Mouse (Mus musculus) mouse embryonic stem cell (cell line): Measurements from ENCODE around the gene Slc46a1.

Source experiments
- in situ Hi-C, 2 experiments: fragments of 300-500 bp; cut with MboI; formaldehyde crosslinking; loops; 1 replicate in 1 of 2; 3 replicates in 1 of 2; pipeline ENCODE4 v1.14.3; 2019 to 2020; ENCODE audit warnings: low sequenced_read_pairs in 2 of 2, low pct_unique_long_range_greater_than_20kb in 1 of 2, mixed read lengths in 1 of 2; ENCODE audit not compliant: unreplicated experiment in 1 of 2

The Slc46a1 gene

DNA sequence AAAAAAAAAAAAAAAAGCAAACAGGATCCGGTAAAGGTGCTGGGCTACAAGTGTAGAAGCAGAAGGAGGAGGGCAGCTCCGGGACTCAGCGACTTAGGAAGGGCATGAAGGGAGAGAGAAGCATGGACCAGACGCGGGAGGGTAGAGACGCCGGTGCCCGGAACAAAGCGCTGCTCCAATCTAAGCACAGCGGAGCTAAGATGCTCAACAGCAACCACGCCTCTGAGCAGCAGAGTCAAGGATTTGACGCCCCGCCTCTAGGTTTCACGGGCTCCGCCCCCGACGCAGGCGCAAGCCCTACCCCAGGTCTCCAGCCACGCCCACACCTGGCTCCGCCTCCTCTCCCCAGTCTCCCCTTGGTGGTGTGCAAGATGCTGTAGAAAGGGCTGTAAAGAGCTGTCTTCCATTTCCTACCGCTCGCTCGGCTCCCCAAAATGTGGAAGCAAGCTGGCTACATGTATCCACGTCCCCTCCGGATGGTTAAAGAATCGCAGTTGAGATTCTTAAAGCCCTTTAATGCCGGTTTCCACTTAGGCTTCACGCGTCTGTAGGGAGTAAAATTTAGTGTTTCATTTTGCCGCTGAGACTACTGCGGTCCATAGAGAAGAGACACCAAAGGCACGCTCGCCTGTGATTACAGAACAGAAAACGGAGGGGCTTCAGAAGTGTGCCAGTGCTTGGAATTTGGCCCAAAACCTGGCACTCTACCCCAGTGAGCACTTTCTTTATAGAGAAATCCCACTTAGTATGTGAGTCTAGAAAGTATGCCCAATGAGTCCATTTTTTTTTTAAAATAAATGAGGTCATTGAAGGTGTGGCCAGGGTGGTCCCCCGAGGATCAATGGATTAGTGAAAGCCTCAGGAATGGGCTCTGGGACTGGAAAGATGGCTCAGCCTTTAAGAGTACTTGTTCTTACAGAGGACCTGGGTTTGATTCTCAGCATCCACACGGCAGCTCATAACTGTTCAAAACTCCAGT lies 32.3 kb downstream of the Slc46a1 start, which contains the start of gene Sarm1:
Sarm1 (minus strand) TSS at position 211 of the 979 bp plus-strand sequence.
- in situ Hi-C loops: no loop called here

- in situ Hi-C loops: no loop called here
Measured at GRCm38 (mm10) chr11:78499004-78499403, 33.5 kb downstream of the Slc46a1 start, which contains the start of gene Vtn. Vtn (plus strand) TSS chr11:78499091.

DNA sequence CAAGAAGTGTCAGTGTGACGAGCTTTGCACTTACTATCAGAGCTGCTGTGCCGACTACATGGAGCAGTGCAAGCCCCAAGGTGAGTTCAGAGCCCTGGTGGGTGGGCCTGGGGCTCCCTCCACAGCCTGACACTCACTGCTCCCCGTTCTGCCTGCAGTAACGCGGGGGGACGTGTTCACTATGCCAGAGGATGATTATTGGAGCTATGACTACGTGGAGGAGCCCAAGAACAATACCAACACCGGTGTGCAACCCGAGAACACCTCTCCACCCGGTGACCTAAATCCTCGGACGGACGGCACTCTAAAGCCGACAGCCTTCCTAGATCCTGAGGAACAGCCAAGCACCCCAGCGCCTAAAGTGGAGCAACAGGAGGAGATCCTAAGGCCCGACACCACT lies 34.0 kb downstream of the Slc46a1 start:
- in situ Hi-C loops: no loop called here

DNA sequence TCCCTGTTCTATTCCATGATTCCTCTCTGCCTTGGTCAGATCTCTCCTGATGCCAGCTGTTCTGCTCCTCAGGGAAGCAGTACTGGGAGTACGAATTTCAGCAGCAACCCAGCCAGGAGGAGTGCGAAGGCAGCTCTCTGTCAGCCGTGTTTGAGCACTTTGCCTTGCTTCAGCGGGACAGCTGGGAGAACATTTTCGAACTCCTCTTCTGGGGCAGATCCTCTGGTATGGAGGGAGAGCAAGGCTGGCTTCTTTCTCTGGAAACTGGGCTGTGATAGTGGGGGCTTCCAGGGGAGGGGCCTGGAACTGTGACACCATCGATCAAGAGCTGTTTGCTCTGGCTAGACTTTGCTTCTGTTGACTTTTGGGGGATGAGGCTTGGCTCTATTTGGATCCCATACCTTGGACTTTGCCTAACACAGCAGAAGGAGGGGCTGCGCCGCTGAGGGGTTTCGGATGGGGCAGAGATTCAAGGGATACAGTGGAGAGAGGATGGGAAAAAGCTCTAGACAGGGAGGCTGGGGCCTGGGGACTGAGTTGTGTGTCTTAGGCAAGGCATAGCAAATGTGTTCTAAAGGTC lies 35.2 kb downstream of the Slc46a1 start:
- in situ Hi-C loops: no loop called here

GRCm38 (mm10) chr11:78501529-78501928 lies 36.0 kb downstream of the Slc46a1 start:
- in situ Hi-C loops: no loop called here

- in situ Hi-C loops: no loop called here
Measured at GRCm38 (mm10) chr11:78502909-78503650, 37.6 kb downstream of the Slc46a1 start, which contains the start of gene Sebox. Sebox (plus strand) TSS chr11:78503447.

GRCm38 (mm10) chr11:78505430-78505829 lies 39.9 kb downstream of the Slc46a1 start:
- in situ Hi-C loops: no loop called here

GRCm38 (mm10) chr11:78509148-78509547 lies 43.7 kb downstream of the Slc46a1 start:
- in situ Hi-C loops: no loop called here

DNA sequence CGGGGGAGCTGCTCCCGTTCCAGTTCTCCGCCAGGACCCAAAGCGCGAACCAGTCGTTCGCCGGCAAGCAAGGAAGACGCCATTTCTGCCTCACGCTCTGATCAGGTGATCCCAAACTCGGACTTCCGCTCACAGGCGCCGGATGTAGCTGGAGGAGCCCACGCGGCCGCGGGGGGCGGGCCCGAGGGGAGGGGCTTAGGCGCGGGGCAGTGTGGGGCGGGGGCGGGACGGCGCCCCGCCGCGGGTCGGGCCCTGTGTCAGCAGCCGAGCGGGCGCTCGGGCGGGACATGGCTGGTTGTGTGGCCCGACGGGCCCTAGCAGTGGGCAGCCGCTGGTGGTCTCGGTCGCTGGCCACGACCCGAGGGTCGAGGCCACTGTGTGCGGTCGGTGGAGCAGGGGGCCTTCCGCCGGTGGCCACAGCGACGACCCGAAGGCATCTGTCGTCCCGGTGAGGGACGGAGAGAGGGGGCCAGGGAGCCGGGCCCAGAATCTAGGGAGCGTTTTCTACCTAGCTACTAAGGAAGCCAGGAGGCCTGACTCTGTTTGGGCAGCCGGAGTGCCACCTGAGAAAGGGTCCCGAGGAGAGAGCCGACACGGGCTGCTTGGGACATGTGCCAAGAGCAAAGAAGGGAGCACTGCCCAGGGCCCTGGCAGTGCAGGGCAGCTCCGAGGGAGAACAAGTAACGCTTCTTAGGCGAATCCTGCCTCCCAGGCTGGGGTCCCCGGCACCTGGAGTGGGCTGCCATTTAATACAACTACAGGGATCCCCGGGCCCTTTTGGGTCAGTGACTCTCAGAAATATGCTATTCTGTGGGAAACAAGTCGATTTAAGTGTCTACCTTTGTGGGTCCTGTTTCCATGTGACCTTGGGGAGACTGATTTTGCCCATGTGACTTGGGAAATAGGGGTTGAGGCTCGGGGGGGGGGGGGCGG lies 46.8 kb downstream of the Slc46a1 start, which contains the start of the genes Tmem199 and Poldip2:
Tmem199 (minus strand) TSS at position 148 of the 933 bp plus-strand sequence.
Poldip2 (plus strand) TSS at position 169 of the 933 bp plus-strand sequence.
- in situ Hi-C loops: no loop called here

DNA sequence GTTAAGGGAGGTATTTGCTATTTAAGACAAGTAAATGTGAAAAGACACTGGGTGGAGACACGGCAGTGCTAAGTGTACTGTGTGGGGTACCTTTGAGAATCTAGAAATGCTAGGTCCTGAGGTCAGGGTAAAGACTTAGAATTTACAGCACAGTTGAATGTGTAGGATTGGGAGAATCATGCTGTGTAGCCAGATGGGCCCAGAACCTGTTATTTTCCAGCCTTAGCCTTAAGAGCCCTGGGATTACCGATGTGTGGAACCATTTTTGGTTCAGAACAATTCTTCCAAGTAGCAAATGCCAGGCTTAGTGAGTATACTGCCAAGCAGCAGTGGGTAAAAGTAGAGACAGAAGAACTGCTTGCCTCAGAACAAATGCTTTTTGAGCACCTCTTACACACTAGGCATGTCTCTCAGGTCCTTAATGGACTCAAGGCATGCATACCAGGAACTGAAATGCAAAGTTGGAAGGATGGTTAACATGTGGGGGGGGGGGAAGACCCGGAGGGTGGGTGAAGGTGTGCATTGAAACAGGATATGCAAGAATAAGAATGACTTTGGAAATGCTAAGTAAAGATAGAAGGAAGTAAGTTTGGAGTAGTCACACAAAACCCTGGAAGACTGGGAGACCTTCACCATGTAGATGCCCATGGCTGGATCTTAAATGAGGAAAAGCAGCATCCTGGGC lies 47.8 kb downstream of the Slc46a1 start:
- in situ Hi-C loops: no loop called here

- in situ Hi-C loops: no loop called here
Measured at GRCm38 (mm10) chr11:78515549-78516325, 50.2 kb downstream of the Slc46a1 start.

DNA sequence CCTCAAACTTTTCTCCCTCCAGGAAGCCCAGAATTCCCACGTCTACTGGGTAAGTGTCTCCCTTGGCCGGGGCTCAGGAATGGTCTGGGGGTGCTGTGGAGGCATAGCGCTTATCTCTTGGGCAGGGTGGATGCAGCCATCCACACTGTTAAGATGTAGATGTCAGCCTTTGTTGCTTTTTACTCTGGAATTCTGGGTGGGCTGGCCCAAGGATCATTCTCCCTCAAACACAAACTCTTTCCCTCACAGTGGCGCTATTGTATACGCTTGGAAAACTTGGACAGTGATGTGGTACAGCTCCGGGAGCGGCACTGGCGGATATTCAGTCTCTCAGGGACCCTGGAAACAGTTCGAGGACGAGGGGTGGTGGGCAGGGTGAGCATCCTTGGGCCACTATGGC lies 53.4 kb downstream of the Slc46a1 start:
- in situ Hi-C loops: no loop called here
